Mouse (Mus musculus) MEL (cell line): ENCODE measurements around the gene Bicral. TPM values are rescaled to one million over a fixed set of nuclear protein-coding genes. Genes with fewer than 3 reads are reported as not detected.

Experiments
- DNase-seq: peaks from one replicate; pipeline ENCODE4 v3.0.0; 2011; ENCODE audit warnings: low read depth, low spot score
- H3K27ac ChIP-seq: 2 replicates; pipeline ENCODE4 v1.5.1; 2012; ENCODE audit warnings: low read depth, mild to moderate bottlenecking, control low read depth, low read length, moderate library complexity; ENCODE audit not compliant: control insufficient read depth
- H3K27me3 ChIP-seq, 2 experiments: fragments of 150-350 bp in 1 of 2; sonication (generic) in 1 of 2; 2 replicates each; pipeline ENCODE4 v1.6.1; 2012; ENCODE audit warnings: low read length in 2 of 2, mild to moderate bottlenecking in 2 of 2, improper control_type of control experiment in 1 of 2, moderate library complexity in 1 of 2; ENCODE audit not compliant: insufficient read depth in 2 of 2, control insufficient read depth in 1 of 2
- H3K36me3 ChIP-seq, 2 experiments: 2 replicates each; pipeline ENCODE4 v1.6.1; 2012 to 2014; ENCODE audit warnings: low read length in 2 of 2, improper control_type of control experiment in 1 of 2, inconsistent platforms in 1 of 2, mild to moderate bottlenecking in 1 of 2; ENCODE audit not compliant: insufficient read depth in 2 of 2, control insufficient read depth in 1 of 2
- H3K4me1 ChIP-seq, 2 experiments: fragments of 150-350 bp in 1 of 2; sonication (generic) in 1 of 2; 2 replicates each; pipeline ENCODE4 v1.6.1; 2012; ENCODE audit warnings: low read length in 2 of 2, improper control_type of control experiment in 1 of 2, mild to moderate bottlenecking in 1 of 2; ENCODE audit not compliant: insufficient read depth in 2 of 2, control insufficient read depth in 1 of 2
- H3K4me3 ChIP-seq, 2 experiments: fragments of 150-350 bp in 1 of 2; sonication (generic) in 1 of 2; 2 replicates each; pipeline ENCODE4 v1.5.1; 2012; ENCODE audit warnings: low read depth in 2 of 2, low read length in 2 of 2, mild to moderate bottlenecking in 2 of 2, moderate library complexity in 2 of 2, control low read depth in 1 of 2, improper control_type of control experiment in 1 of 2; ENCODE audit not compliant: control insufficient read depth in 1 of 2, insufficient read depth in 1 of 2
- H3K79me2 ChIP-seq: 2 replicates; pipeline ENCODE4 v1.6.1; 2012; ENCODE audit warnings: mild to moderate bottlenecking, low read length, moderate library complexity; ENCODE audit not compliant: control insufficient read depth, poor library complexity, insufficient read depth
- H3K9ac ChIP-seq: 2 replicates; pipeline ENCODE4 v1.6.1; 2012; ENCODE audit warnings: low read depth, mild to moderate bottlenecking, control low read depth, low read length, moderate library complexity; ENCODE audit not compliant: control insufficient read depth, poor library complexity, severe bottlenecking
- H3K9me3 ChIP-seq: fragments of 150-350 bp; sonication (generic); replicated peaks from 2 replicates; pipeline ENCODE4 v1.6.1; 2012; ENCODE audit warnings: mild to moderate bottlenecking, low read length, improper control_type of control experiment, moderate library complexity; ENCODE audit not compliant: insufficient read depth
- CHD1 ChIP-seq: IDR thresholded peaks from 2 replicates; pipeline ENCODE4 v1.6.1; 2012; ENCODE audit warnings: low read depth, mild to moderate bottlenecking, inconsistent platforms, low read length, improper control_type of control experiment
- CTCF ChIP-seq, 3 experiments: IDR thresholded peaks in 2 of 3; conservative IDR thresholded peaks in 1 of 3; 2 replicates each; pipeline ENCODE4 v1.5.1; 2011 to 2012; ENCODE audit warnings: low read length in 3 of 3, low read depth in 2 of 3, mild to moderate bottlenecking in 2 of 3, improper control_type of control experiment in 1 of 3, inconsistent platforms in 1 of 3, mixed read lengths in 1 of 3, moderate library complexity in 1 of 3; ENCODE audit not compliant: control insufficient read depth in 1 of 3, insufficient read depth in 1 of 3, poor library complexity in 1 of 3, severe bottlenecking in 1 of 3
- E2F4 ChIP-seq: IDR thresholded peaks from 2 replicates; pipeline ENCODE4 v1.6.1; 2011; ENCODE audit warnings: low read depth, low read length, improper control_type of control experiment, borderline replicate concordance
- ELF1 ChIP-seq: IDR thresholded peaks from 2 replicates; pipeline ENCODE4 v1.6.1; 2014; ENCODE audit warnings: low read depth, mild to moderate bottlenecking, inconsistent platforms, low read length, improper control_type of control experiment, moderate library complexity
- EP300 ChIP-seq, 2 experiments: IDR thresholded peaks; 2 replicates each; pipeline ENCODE4 v1.6.1; 2011; ENCODE audit warnings: improper control_type of control experiment in 2 of 2, low read length in 2 of 2, low read depth in 1 of 2, mild to moderate bottlenecking in 1 of 2
- ETS1 ChIP-seq: IDR thresholded peaks from 2 replicates; pipeline ENCODE4 v1.6.1; 2012; ENCODE audit warnings: low read depth, mild to moderate bottlenecking, inconsistent platforms, low read length, improper control_type of control experiment, moderate library complexity
- GABPA ChIP-seq: IDR thresholded peaks from 2 replicates; pipeline ENCODE4 v1.6.1; 2012; ENCODE audit warnings: low read depth, mild to moderate bottlenecking, inconsistent platforms, low read length, improper control_type of control experiment, moderate library complexity
- GATA1 ChIP-seq: IDR thresholded peaks from 2 replicates; pipeline ENCODE4 v1.6.1; 2011; ENCODE audit warnings: low read depth, low read length, improper control_type of control experiment
- MEF2A ChIP-seq: IDR thresholded peaks from 2 replicates; pipeline ENCODE4 v1.6.1; 2014; ENCODE audit warnings: low read depth, mild to moderate bottlenecking, inconsistent platforms, low read length, improper control_type of control experiment; ENCODE audit not compliant: poor library complexity, insufficient replicate concordance, severe bottlenecking; ENCODE audit errors: extremely low read depth
- MXI1 ChIP-seq: IDR thresholded peaks from 2 replicates; pipeline ENCODE4 v1.6.1; 2011; ENCODE audit warnings: mild to moderate bottlenecking, low read depth, low read length, improper control_type of control experiment
- MYB ChIP-seq: IDR thresholded peaks from 2 replicates; pipeline ENCODE4 v1.6.1; 2011; ENCODE audit warnings: mild to moderate bottlenecking, low read depth, low read length, improper control_type of control experiment
- MYC ChIP-seq: IDR thresholded peaks from 2 replicates; pipeline ENCODE4 v1.6.1; 2011; ENCODE audit warnings: low read depth, mild to moderate bottlenecking, low read length, improper control_type of control experiment, moderate library complexity
- NRF1 ChIP-seq: IDR thresholded peaks from 2 replicates; pipeline ENCODE4 v1.6.1; 2014; ENCODE audit warnings: low read depth, mild to moderate bottlenecking, inconsistent platforms, low read length, improper control_type of control experiment, moderate library complexity; ENCODE audit not compliant: poor library complexity, insufficient read depth, severe bottlenecking
- POLR2AphosphoS2 ChIP-seq: IDR thresholded peaks from 2 replicates; pipeline ENCODE4 v1.6.1; 2011; ENCODE audit warnings: low read length, improper control_type of control experiment
- RAD21 ChIP-seq: IDR thresholded peaks from 2 replicates; pipeline ENCODE4 v1.6.1; 2011; ENCODE audit warnings: mild to moderate bottlenecking, low read depth, low read length, improper control_type of control experiment
- RCOR1 ChIP-seq: IDR thresholded peaks from 2 replicates; pipeline ENCODE4 v1.6.1; 2012; ENCODE audit warnings: low read depth, mild to moderate bottlenecking, inconsistent platforms, low read length, improper control_type of control experiment
- SMC3 ChIP-seq: IDR thresholded peaks from 2 replicates; pipeline ENCODE4 v1.6.1; 2011; ENCODE audit warnings: low read depth, low read length, improper control_type of control experiment
- TCF12 ChIP-seq: IDR thresholded peaks from 2 replicates; pipeline ENCODE4 v1.6.1; 2014; ENCODE audit warnings: low read depth, mild to moderate bottlenecking, inconsistent platforms, low read length, improper control_type of control experiment, moderate library complexity
- USF1 ChIP-seq: IDR thresholded peaks from 2 replicates; pipeline ENCODE4 v1.6.1; 2014; ENCODE audit warnings: low read depth, mild to moderate bottlenecking, inconsistent platforms, low read length, improper control_type of control experiment, moderate library complexity
- ZC3H11A ChIP-seq: IDR thresholded peaks from 2 replicates; pipeline ENCODE4 v1.6.1; 2012; ENCODE audit warnings: low read depth, mild to moderate bottlenecking, inconsistent platforms, low read length, improper control_type of control experiment
- ZKSCAN1 ChIP-seq: IDR thresholded peaks from 2 replicates; pipeline ENCODE4 v1.6.1; 2012; ENCODE audit warnings: low read depth, mild to moderate bottlenecking, inconsistent platforms, low read length, improper control_type of control experiment, moderate library complexity
- ZMIZ1 ChIP-seq: IDR thresholded peaks from 2 replicates; pipeline ENCODE4 v1.6.1; 2012; ENCODE audit warnings: low read depth, mild to moderate bottlenecking, inconsistent platforms, low read length, improper control_type of control experiment, moderate library complexity
- polyA plus RNA-seq, 2 experiments: library from polyadenylated mRNA; stranded (reverse) in 1 of 2; unstranded in 1 of 2; fragments of >175 nt in 1 of 2; fragments of >200 nt in 1 of 2; gene quantifications; 2 replicates each; pipeline versions ENCODE4 v1.2.1 to v1.2.4; 2012; ENCODE audit warnings: low replicate concordance in 2 of 2, low read depth in 1 of 2; ENCODE audit not compliant: insufficient read length in 2 of 2, insufficient read depth in 1 of 2, missing spikeins in 1 of 2
- total RNA-seq: library from RNA; depleted of rRNA; stranded (reverse); fragments of 300-350 nt; gene quantifications from 2 replicates; pipeline ENCODE4 v1.2.3, GENCODE M21; 2012

The Bicral gene
- total and polyA plus RNA-seq, 3 experiments: 3.7 to 6.9 TPM; not detected in 1

DNA sequence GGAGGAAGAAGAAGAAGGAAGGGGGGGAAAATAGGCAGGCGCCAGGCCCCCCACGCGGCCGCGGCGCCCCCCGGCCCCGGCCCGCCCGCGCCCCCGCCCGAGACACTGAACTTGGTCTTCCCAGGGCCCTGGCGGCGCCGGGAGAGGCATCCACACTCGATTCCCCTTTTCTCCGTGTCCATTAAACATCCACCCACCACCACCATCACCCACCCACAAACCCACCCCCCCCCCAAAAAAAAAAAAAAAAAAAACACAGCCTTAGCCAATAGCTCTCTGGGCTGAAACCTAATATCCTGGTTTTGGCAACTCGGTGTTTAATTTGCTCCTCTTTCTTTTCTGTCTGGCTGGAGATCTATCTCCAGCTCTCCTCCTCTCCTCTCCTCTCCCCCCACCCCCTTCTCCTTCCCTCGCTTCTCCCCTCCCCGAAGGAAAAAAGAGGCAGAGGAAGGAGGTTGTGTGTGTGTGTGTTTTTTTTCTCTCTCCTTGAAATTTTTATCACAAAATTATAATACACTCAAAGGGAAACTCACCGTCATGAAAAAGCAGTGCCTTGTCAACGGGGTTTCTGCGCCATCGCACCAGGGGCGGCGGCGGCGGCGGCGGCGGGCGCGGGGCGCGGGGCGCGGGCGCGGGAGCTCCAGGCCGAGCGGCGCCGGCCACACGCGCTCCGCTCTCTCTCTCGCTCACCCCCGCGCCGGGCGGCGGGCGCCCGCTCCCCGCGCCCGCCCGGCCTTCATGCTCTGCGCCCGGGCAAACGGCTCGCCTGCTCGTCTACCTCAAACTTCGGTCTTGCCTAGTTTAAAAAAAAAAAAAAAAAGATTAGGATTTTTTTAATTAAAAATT is at the start of gene Bicral (continued):
- TF ChIP-seq E2F4 (0 out of 2 replicates have a peak, but pooled peaks have one; percentile 17), CHD1 (peak; percentile 92), GABPA (no peak)

DNA sequence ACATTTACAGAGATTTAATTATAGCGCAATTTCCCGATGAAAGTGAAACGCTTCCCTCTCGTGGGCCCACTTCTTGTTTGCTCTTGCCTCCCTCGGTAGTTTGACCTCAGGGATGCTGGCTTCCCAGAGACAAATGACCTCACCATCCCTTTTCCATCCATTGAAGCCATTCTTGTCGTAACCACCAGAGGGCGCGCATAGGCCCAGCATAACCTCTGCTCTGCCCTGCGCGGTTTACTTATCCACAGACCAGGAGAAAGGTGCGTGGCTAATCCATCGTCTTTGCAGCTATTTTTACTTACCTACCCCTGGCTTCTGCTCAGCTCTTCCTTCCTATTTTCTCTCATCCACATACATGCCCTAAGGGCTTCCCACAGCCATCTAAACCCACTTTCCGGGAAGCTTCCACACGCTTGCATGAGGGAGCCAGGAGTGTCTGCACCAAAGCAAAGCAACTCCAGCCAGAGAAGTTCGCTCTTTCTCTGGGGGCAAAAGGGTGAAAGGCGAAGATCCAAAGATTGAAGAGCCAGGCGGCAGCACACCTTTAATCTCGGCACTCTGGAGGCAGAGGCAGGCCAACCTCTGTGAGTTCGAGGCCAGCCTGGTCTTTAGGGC is 45.7 kb upstream of the Bicral start:
- H3K36me3 ChIP-seq: no peaks in the 10 kb centered on the region
- DNase-seq: peak; percentile 81
- H3K4me3 ChIP-seq: no peak overlapping the region
- H3K27me3 ChIP-seq: no peaks in the 10 kb centered on the region
- H3K79me2 ChIP-seq: no peaks in the 10 kb centered on the region
- peak; percentile 90 to 95 (median 94) for TF ChIP-seq CTCF (IDR thresholded peaks at IDR 0.05 in 2 of 3, conservative IDR thresholded peaks at IDR 0.05 in 1 of 3; ENCODE audit: control insufficient read depth in 1 of 3, insufficient read depth in 1 of 3, low read depth in 2 of 3, low read length in 3 of 3, poor library complexity in 1 of 3, severe bottlenecking in 1 of 3)
- no peak for TF ChIP-seq MXI1
- TF ChIP-seq SMC3: peak; percentile 93
- TF ChIP-seq ZC3H11A: peak; percentile 74
- TF ChIP-seq TCF12: no peak
- peak; percentile 73 for TF ChIP-seq RAD21
- peak; percentile 55; the same call in 1 of the 2 replicates for TF ChIP-seq MYC
- TF ChIP-seq POLR2AphosphoS2: no peak
- TF ChIP-seq NRF1: 0 out of 2 replicates have a peak, but pooled peaks have one; percentile 39
- no peak overlapping the region for H3K9ac ChIP-seq
- H3K9me3 ChIP-seq: no peaks in the 10 kb centered on the region
- peaks cover 0 to 3% of the 10 kb centered on the region in 2 experiments; a peak in 1 of 4 replicates for H3K4me1 ChIP-seq
- no peak overlapping the region for H3K27ac ChIP-seq

DNA sequence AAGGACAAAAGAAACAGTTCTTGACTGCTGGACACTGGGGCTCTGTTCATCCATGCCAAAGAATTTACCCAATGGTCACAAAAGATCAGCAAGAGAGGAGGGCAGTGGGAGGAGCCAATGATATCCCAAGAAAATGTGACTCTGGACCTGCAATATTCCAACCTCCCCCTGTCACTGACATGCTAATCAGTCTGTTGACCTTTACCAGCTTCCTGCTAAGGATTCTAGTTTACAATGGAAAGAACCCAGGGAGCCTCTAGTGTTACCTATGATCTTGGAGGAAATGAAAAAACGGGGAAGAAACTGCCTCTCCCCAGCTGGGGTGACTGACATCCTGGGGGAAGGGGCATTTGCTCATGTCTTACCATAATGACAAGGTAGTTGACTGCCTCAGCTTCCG is 42.7 kb upstream of the Bicral start:
- H3K27me3 ChIP-seq: no peaks in the 10 kb centered on the region
- no peaks in the 10 kb centered on the region for H3K36me3 ChIP-seq
- H3K79me2 ChIP-seq: no peaks in the 10 kb centered on the region
- TF ChIP-seq GABPA (no peak), SMC3 (no peak), GATA1 (no peak), MYB (no peak), TCF12 (no peak), RCOR1 (no peak), ZMIZ1 (no peak), MXI1 (no peak), USF1 (no peak), MYC (no peak), EP300 (IDR thresholded peaks at IDR 0.05; ENCODE audit: low read depth in 1 of 2, low read length in 2 of 2) (no peak), E2F4 (no peak), ZKSCAN1 (no peak), ETS1 (no peak), CHD1 (no peak), MEF2A (no peak), ELF1 (no peak)
- H3K9ac ChIP-seq: no peak overlapping the region
- no peak for DNase-seq
- H3K9me3 ChIP-seq: no peaks in the 10 kb centered on the region
- H3K4me3 ChIP-seq: no peak overlapping the region
- peaks cover 0 to 3% of the 10 kb centered on the region in 2 experiments; a peak in 1 of 4 replicates for H3K4me1 ChIP-seq
- H3K27ac ChIP-seq: no peak overlapping the region
